Mouse (Mus musculus) C2C12 (cell line): ENCODE measurements around the gene Gps1. TPM values are rescaled to one million over a fixed set of nuclear protein-coding genes. Genes with fewer than 3 reads are reported as not detected.
"Not testable (repeated sequence)": the region's sequence is repeated elsewhere in the genome, so short reads cannot be mapped to it uniquely, and the experiment has no call there.

Experiments
- H3K27me3 ChIP-seq: one replicate; pipeline ENCODE4 v1.6.1; 2011; ENCODE audit not compliant: control insufficient read depth, insufficient read depth, insufficient read length
- H3K36me3 ChIP-seq: one replicate; pipeline ENCODE4 v1.6.1; 2011; ENCODE audit not compliant: control insufficient read depth, insufficient read depth
- H3K4me3 ChIP-seq: one replicate; pipeline ENCODE4 v1.5.1; 2011; ENCODE audit warnings: mild to moderate bottlenecking, control low read depth; ENCODE audit not compliant: poor library complexity, insufficient read depth, severe bottlenecking
- H3K79me2 ChIP-seq: one replicate; pipeline ENCODE4 v1.6.1; 2011; ENCODE audit not compliant: control insufficient read depth, insufficient read depth
- H3K79me3 ChIP-seq: one replicate; pipeline ENCODE4 v1.6.1; 2011; ENCODE audit warnings: low read depth, control low read depth
- H3ac ChIP-seq: one replicate; pipeline ENCODE3; 2011; ENCODE audit warnings: low read depth; ENCODE audit not compliant: control insufficient read depth, insufficient read length
- CEBPB ChIP-seq: IDR thresholded peaks from one replicate; pipeline ENCODE4 v1.6.1; 2011; ENCODE audit warnings: low read depth, mild to moderate bottlenecking, control low read depth, moderate library complexity
- CTCF ChIP-seq: IDR thresholded peaks from one replicate; pipeline ENCODE4 v1.5.1; 2011; ENCODE audit not compliant: control insufficient read depth, insufficient read depth, insufficient read length
- FOSL1 ChIP-seq: IDR thresholded peaks from one replicate; pipeline ENCODE4 v1.8.0; 2011; ENCODE audit warnings: mild to moderate bottlenecking, low read length; ENCODE audit not compliant: poor library complexity, insufficient read depth, severe bottlenecking
- MAX ChIP-seq: IDR thresholded peaks from one replicate; pipeline ENCODE4 v1.6.1; 2011; ENCODE audit warnings: mild to moderate bottlenecking, control low read depth
- MYOD1 ChIP-seq: IDR thresholded peaks from one replicate; pipeline ENCODE4 v1.6.1; 2011; ENCODE audit warnings: low read depth; ENCODE audit not compliant: control insufficient read depth, insufficient read length
- MYOG ChIP-seq: IDR thresholded peaks from one replicate; pipeline ENCODE4 v1.6.1; 2011; ENCODE audit not compliant: control insufficient read depth, insufficient read length; ENCODE audit errors: extremely low read depth
- USF1 ChIP-seq: IDR thresholded peaks from one replicate; pipeline ENCODE4 v1.6.1; 2011; ENCODE audit warnings: low read depth, mild to moderate bottlenecking, control low read depth, moderate library complexity
- polyA plus RNA-seq: library from polyadenylated mRNA; unstranded; fragments of >200 nt; fragmentation: generic; extraction: Trizol; gene quantifications from one replicate; pipeline ENCODE4 v1.2.1, GENCODE M21; 2012; ENCODE audit warnings: missing spikeins

The Gps1 gene
- polyA plus RNA-seq, 1 experiment = 187 TPM

DNA sequence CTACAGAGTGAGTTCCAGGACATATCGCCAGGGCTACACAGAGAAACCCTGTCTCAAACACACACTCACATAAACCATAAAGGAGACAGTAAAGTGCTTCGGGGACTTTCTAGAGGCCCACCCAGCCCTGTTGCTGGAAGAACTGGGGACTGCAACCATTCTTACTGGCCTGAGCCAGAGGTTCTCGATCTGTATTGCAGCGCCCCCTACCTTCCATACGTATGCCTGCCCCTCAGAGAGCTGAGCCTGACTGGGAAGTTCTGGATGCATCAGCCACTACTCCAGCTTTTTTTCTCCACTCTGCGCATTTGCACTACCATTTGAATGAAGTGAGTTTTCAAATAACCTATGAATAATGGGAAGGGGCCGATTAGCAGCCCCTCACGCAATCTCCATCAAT, 34.6 kb upstream of the Gps1 start:
- TF ChIP-seq FOSL1 (no peak), CEBPB (no peak), MAX (no peak), MYOD1 (no peak), CTCF (peak; percentile 28)
- H3ac ChIP-seq = no peak overlapping the region
- H3K4me3 ChIP-seq = no peak overlapping the region
- no peaks in the 10 kb centered on the region for H3K79me2 ChIP-seq
- peaks cover 3% of the 10 kb centered on the region for H3K27me3 ChIP-seq
- no peaks in the 10 kb centered on the region for H3K79me3 ChIP-seq
- H3K36me3 ChIP-seq = no peaks in the 10 kb centered on the region

GRCm38 (mm10) chr11:120751606-120752005, 32.5 kb upstream of the Gps1 start:
- no peaks in the 10 kb centered on the region for H3K27me3 ChIP-seq
- no peak for TF ChIP-seq MYOD1
- no peak for TF ChIP-seq CTCF
- TF ChIP-seq MYOG = no peak
- no peak for TF ChIP-seq MAX
- no peak for TF ChIP-seq CEBPB
- no peak for TF ChIP-seq FOSL1
- TF ChIP-seq USF1 = no peak
- no peaks in the 10 kb centered on the region for H3K79me3 ChIP-seq
- no peak overlapping the region for H3ac ChIP-seq
- no peaks in the 10 kb centered on the region for H3K79me2 ChIP-seq
- no peaks in the 10 kb centered on the region for H3K36me3 ChIP-seq
- H3K4me3 ChIP-seq = no peak overlapping the region

DNA sequence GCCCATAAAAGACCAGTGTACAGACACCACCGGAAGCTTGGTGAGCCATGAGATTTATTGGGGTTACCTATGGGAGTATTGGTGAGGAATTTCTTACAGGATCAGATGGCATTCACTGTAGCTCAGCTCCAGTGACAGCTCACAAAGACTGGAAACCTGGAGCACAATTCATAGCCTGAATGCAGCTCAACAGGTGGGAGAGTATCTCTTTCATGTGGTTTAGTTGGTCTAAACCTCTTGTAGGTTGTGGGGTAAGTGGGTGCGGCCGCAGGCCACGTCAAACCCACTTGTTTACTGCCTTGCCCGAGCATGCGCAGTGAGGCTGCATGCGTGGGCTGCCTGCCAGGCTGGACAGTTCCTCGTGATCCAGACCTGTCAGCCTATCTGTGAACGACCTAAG, 23.8 kb upstream of the Gps1 start:
- no peaks in the 10 kb centered on the region for H3K79me3 ChIP-seq
- no peak overlapping the region for H3K4me3 ChIP-seq
- no peak overlapping the region for H3ac ChIP-seq

GRCm38 (mm10) chr11:120761811-120762671, 22.0 kb upstream of the Gps1 start:
- Histone ChIP-seq H3K79me2 (no peaks in the 10 kb centered on the region), H3K27me3 (no peaks in the 10 kb centered on the region), H3K79me3 (no peaks in the 10 kb centered on the region), H3ac (no peak overlapping the region), H3K36me3 (no peaks in the 10 kb centered on the region), H3K4me3 (no peak overlapping the region)
- TF ChIP-seq USF1 (no peak), MYOD1 (no peak), CEBPB (no peak), MAX (peak; percentile 52)

More for the DNA sequence above, 23.8 kb upstream of the Gps1 start:
- Histone ChIP-seq H3K36me3 (no peaks in the 10 kb centered on the region), H3K79me2 (no peaks in the 10 kb centered on the region), H3K27me3 (no peaks in the 10 kb centered on the region)
- no peak for TF ChIP-seq CEBPB
- no peak for TF ChIP-seq MAX
- TF ChIP-seq FOSL1 = no peak
- TF ChIP-seq MYOD1 = no peak
- TF ChIP-seq USF1 = no peak
- no peak for TF ChIP-seq CTCF
- TF ChIP-seq MYOG = no peak

DNA sequence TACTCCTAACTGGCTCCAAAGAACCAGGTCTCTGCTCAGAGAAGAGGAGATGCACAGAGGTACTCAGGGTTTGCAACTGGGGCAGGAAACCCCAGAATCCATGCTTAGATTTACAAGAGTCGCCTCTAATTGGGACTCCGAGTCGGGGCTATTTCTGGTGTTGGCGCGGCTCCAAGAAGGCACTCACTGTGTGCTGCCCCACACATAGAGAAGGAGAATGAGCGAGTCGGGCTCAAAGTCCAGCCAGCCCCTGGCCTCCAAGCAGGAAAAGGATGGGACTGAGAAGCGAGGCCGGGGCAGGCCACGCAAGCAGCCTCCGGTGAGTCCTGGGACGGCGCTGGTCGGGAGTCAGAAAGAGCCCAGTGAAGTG, 21.4 kb upstream of the Gps1 start, which contains the start of gene Hmga1b:
TSS of gene Hmga1b (plus strand) at position 123 of the 370 bp plus-strand sequence.
- not testable (repeated sequence) for H3K79me3 ChIP-seq, H3K4me3 ChIP-seq, H3K79me2 ChIP-seq, H3K36me3 ChIP-seq, H3ac ChIP-seq, H3K27me3 ChIP-seq

DNA sequence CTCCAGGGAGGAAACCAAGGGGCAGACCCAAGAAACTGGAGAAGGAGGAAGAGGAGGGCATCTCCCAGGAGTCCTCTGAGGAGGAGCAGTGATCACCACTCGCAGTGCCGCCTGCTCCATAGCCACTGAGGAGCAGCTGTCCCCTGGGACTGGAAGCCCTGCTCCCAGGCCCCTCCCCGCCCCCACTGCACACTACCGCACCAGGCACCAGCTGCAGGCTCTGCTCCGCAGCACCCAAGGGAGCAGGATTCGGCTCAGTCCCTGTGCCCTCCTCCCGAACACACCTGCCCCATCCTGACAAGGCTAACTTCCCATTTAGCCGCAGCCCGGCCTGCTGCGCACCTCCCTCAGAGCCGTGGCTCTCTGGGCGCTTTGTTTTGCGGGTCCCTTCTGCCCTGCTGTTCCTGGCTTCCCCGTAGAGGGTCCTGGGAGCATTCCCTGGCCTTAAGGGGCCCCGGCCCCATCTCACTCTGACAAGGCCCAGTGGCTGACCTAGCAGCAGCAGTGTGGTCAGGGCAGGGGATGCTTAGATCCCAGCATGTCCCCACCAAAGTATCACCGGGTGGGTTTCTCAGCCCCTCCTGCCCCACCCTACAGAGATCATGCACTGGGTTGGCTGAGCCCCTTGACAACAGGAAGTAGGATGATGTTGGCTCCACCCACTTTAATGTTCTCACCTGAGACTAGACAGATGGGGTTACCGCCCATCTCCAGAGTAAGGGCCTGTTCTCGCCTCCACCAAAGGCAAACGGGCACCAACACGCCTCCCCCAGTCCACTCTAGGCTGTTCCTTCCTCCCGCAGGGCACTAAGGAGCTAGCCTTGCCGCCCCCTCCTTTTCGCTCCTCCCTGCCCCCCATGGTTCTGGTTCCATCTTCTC, 20.7 kb upstream of the Gps1 start:
- H3K36me3 ChIP-seq, H3K79me2 ChIP-seq: not testable (repeated sequence)

GRCm38 (mm10) chr11:120767023-120767422, 17.0 kb upstream of the Gps1 start:
- H3ac ChIP-seq, H3K79me2 ChIP-seq, H3K4me3 ChIP-seq, H3K79me3 ChIP-seq, H3K27me3 ChIP-seq, H3K36me3 ChIP-seq: not testable (repeated sequence)

More for the DNA sequence above, 20.7 kb upstream of the Gps1 start:
- not testable (repeated sequence) for H3K4me3 ChIP-seq, H3K27me3 ChIP-seq, H3K79me3 ChIP-seq, H3ac ChIP-seq
